Mouse (Mus musculus): ENCODE measurements around the gene Plekhs1. TPM values are rescaled to one million over a fixed set of nuclear protein-coding genes. Genes with fewer than 3 reads are reported as not detected.

Gene Plekhs1
- polyA plus RNA-seq, 1 experiment: 0.15 TPM

- Histone ChIP-seq H3K4me1 (ENCODE audit: control insufficient read depth, insufficient read depth, low read length) (0 out of 2 replicates have a peak, but pooled peaks cover 2% of the 10 kb centered on the region), H3K27ac (ENCODE audit: insufficient read depth, low read length) (no peak overlapping the region), H3K4me3 (replicated peaks; ENCODE audit: insufficient read depth, low read depth, low read length) (no peak overlapping the region), H3K27me3 (ENCODE audit: control insufficient read depth, insufficient read depth, low read length) (no peaks in the 10 kb centered on the region)
- DNase-seq: no peak
- 74% methylated on average over 14 of the region's 14 CpGs for WGBS
- TF ChIP-seq CTCF (IDR thresholded peaks at IDR 0.05; ENCODE audit: borderline replicate concordance, insufficient read depth, low read depth, low read length) (no peak), POLR2A (IDR thresholded peaks at IDR 0.05; ENCODE audit: borderline replicate concordance, insufficient read depth, low read length) (no peak)
Measured at GRCm38 (mm10) chr19:56533291-56534071, 72.0 kb downstream of the Plekhs1 start.

DNA sequence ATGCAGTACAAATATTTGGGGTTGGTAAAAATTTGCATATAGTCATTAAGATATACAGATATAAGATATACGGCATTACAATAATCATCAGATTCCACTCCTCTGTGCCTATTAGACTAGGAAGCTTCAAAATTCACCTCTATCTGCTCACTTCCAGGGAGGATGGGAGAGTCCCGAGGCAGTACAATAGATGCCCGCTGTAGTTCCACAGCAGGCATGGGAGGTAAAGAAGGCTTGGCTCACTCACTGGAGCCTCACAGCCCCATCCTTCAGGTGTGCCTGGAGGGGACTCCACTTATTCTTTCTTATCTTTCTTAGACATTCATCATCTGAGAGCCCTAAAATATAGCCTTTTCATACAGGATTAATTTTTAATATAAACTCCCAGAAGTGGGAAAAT lies 72.9 kb downstream of the Plekhs1 start:
- TF ChIP-seq CTCF (IDR thresholded peaks at IDR 0.05; ENCODE audit: borderline replicate concordance, insufficient read depth, low read depth, low read length) (no peak), POLR2A (IDR thresholded peaks at IDR 0.05; ENCODE audit: borderline replicate concordance, insufficient read depth, low read length) (no peak)
- H3K27ac ChIP-seq (ENCODE audit: insufficient read depth, low read length): no peak overlapping the region
- 83% methylated on average over 3 of the region's 3 CpGs for WGBS
- no peak for DNase-seq
- H3K4me3 ChIP-seq (replicated peaks; ENCODE audit: insufficient read depth, low read depth, low read length): no peak overlapping the region
- 0 out of 2 replicates have a peak, but pooled peaks cover 2% of the 10 kb centered on the region for H3K4me1 ChIP-seq (ENCODE audit: control insufficient read depth, insufficient read depth, low read length)
- H3K27me3 ChIP-seq (ENCODE audit: control insufficient read depth, insufficient read depth, low read length): no peaks in the 10 kb centered on the region

GRCm38 (mm10) chr19:56535064-56535463 lies 73.6 kb downstream of the Plekhs1 start:
- 0 out of 2 replicates have a peak, but pooled peaks cover 2% of the 10 kb centered on the region for H3K4me1 ChIP-seq (ENCODE audit: control insufficient read depth, insufficient read depth, low read length)
- DNase-seq: no peak
- no peaks in the 10 kb centered on the region for H3K27me3 ChIP-seq (ENCODE audit: control insufficient read depth, insufficient read depth, low read length)
- no peak overlapping the region for H3K4me3 ChIP-seq (replicated peaks; ENCODE audit: insufficient read depth, low read depth, low read length)
- H3K27ac ChIP-seq (ENCODE audit: insufficient read depth, low read length): no peak overlapping the region
- WGBS: 50% methylated on average over 9 of the region's 9 CpGs
- no peak for TF ChIP-seq CTCF (IDR thresholded peaks at IDR 0.05; ENCODE audit: borderline replicate concordance, insufficient read depth, low read depth, low read length)
- TF ChIP-seq POLR2A (IDR thresholded peaks at IDR 0.05; ENCODE audit: borderline replicate concordance, insufficient read depth, low read length): no peak

DNA sequence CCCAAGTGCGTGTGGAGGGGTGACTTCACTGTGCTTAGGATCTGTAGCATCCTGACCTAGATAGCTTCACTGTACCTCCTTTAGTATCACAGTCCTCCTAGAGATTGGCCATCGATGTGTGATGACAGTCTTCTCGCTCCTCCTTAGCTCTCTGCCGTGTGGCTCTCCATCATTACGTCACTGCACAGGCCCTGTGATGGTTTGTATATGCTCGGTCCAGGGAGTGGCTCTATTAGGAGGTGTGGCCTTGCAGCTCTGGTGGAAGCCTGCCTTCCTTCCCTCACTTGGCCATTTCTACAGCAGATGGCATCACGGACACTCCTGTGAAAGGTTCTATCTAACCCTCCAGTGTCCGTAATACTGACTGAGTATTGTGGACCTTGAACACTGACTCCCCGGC lies 74.3 kb downstream of the Plekhs1 start:
- WGBS: 88% methylated on average over 9 of the region's 9 CpGs
- H3K27me3 ChIP-seq (ENCODE audit: control insufficient read depth, insufficient read depth, low read length): no peaks in the 10 kb centered on the region
- no peak overlapping the region for H3K27ac ChIP-seq (ENCODE audit: insufficient read depth, low read length)
- H3K4me3 ChIP-seq (replicated peaks; ENCODE audit: insufficient read depth, low read depth, low read length): no peak overlapping the region
- DNase-seq: no peak
- 0 out of 2 replicates have a peak, but pooled peaks cover 2% of the 10 kb centered on the region for H3K4me1 ChIP-seq (ENCODE audit: control insufficient read depth, insufficient read depth, low read length)
- TF ChIP-seq POLR2A (IDR thresholded peaks at IDR 0.05; ENCODE audit: borderline replicate concordance, insufficient read depth, low read length) (no peak), CTCF (IDR thresholded peaks at IDR 0.05; ENCODE audit: borderline replicate concordance, insufficient read depth, low read depth, low read length) (no peak)

Other genes starting within 250 kb of the Plekhs1 start
- not detected in 2 replicates for gene Habp2, start 174.5 kb upstream of the Plekhs1 start, polyA plus RNA-seq (2012; rRNA removed)
- 0.59 and 0.74 TPM in 2 replicates for gene Nrap, start 71.6 kb upstream of the Plekhs1 start, polyA plus RNA-seq (2012; rRNA removed)
- 2.9 and 3.1 TPM in 2 replicates for gene Casp7, start 64.5 kb upstream of the Plekhs1 start, polyA plus RNA-seq (2012; rRNA removed)
- 8.4 and 9.4 TPM in 2 replicates for gene Dclre1a, start 86.6 kb downstream of the Plekhs1 start, polyA plus RNA-seq (2012; rRNA removed)
- 10.8 and 11.8 TPM in 2 replicates for gene Nhlrc2, start 86.6 kb downstream of the Plekhs1 start, polyA plus RNA-seq (2012; rRNA removed)